Mouse (Mus musculus): ENCODE measurements around the gene Pank4.

The Pank4 gene

GRCm38 (mm10) chr4:154943323-154944039 is 20.4 kb upstream of the Pank4 start:
- no peak for DNase-seq (ENCODE audit: low read depth)

- DNase-seq (ENCODE audit: low read depth), result no peak
Measured at GRCm38 (mm10) chr4:154944121-154944590, 19.8 kb upstream of the Pank4 start.

- DNase-seq (ENCODE audit: low read depth), result no peak
Measured at GRCm38 (mm10) chr4:154946319-154946718, 17.6 kb upstream of the Pank4 start.

- no peak for DNase-seq (ENCODE audit: low read depth)
Measured at GRCm38 (mm10) chr4:154948066-154948939, 15.6 kb upstream of the Pank4 start.

- DNase-seq (ENCODE audit: low read depth), result no peak
Measured at GRCm38 (mm10) chr4:154948940-154949588, 14.9 kb upstream of the Pank4 start.

GRCm38 (mm10) chr4:154949589-154949982 is 14.3 kb upstream of the Pank4 start:
- no peak for DNase-seq (ENCODE audit: low read depth)

- DNase-seq (ENCODE audit: low read depth), result no peak
Measured at GRCm38 (mm10) chr4:154952461-154953241, 11.3 kb upstream of the Pank4 start.

GRCm38 (mm10) chr4:154956604-154957003 is 7.3 kb upstream of the Pank4 start:
- DNase-seq (ENCODE audit: low read depth), result no peak

- DNase-seq (ENCODE audit: low read depth), result no peak
Measured at GRCm38 (mm10) chr4:154957289-154957993, 6.5 kb upstream of the Pank4 start.

GRCm38 (mm10) chr4:154958171-154958570 is 5.8 kb upstream of the Pank4 start:
- no peak for DNase-seq (ENCODE audit: low read depth)

- DNase-seq (ENCODE audit: low read depth), result no peak
Measured at GRCm38 (mm10) chr4:154958621-154959020, 5.3 kb upstream of the Pank4 start.

GRCm38 (mm10) chr4:154960021-154960689 is 3.8 kb upstream of the Pank4 start:
- DNase-seq (ENCODE audit: low read depth), result no peak

GRCm38 (mm10) chr4:154960690-154961225 is 3.2 kb upstream of the Pank4 start, which contains the start of gene Hes5:
TSS of gene Hes5 (plus strand) at chr4:154960923.
- no peak for DNase-seq (ENCODE audit: low read depth)

GRCm38 (mm10) chr4:154961226-154961738 is 2.6 kb upstream of the Pank4 start:
- DNase-seq (ENCODE audit: low read depth), result no peak

- DNase-seq (ENCODE audit: low read depth), result no peak
Measured at GRCm38 (mm10) chr4:154961911-154962310, 2.0 kb upstream of the Pank4 start.

GRCm38 (mm10) chr4:154962683-154963082 is 1.2 kb upstream of the Pank4 start:
- DNase-seq (ENCODE audit: low read depth), result no peak

GRCm38 (mm10) chr4:154963190-154963836 is 610 bp upstream of the Pank4 start:
- no peak for DNase-seq (ENCODE audit: low read depth)

GRCm38 (mm10) chr4:154964581-154965235 is 785 bp downstream of the Pank4 start:
- no peak for DNase-seq (ENCODE audit: low read depth)

- DNase-seq (ENCODE audit: low read depth), result no peak
Measured at GRCm38 (mm10) chr4:154965856-154966255, 1.9 kb downstream of the Pank4 start.
